Mouse (Mus musculus) adrenal gland, postnatal 14 days (tissue): ENCODE data around the gene 9130230L23Rik. TPM values are rescaled to one million over a fixed set of nuclear protein-coding genes. Genes with fewer than 3 reads are reported as not detected.

Source experiments
- DNase-seq: peaks from one replicate; pipeline ENCODE4 v3.0.0; 2021; ENCODE audit warnings: mixed read lengths
- microRNA-seq, 2 experiments: library from miRNA; unstranded; fragments of <30 nt; microRNA quantifications; one replicate each; pipeline ENCODE4 v1.2.0; 2021
- total RNA-seq: library from RNA; stranded (reverse); gene quantifications from 2 replicates; pipeline ENCODE4 v1.2.3, GENCODE M21; 2021

9130230L23Rik gene
- total RNA-seq, 1 experiment from 2014 or later: 0.74 TPM

- no peak for DNase-seq
These were observed 49.7 kb downstream of the 9130230L23Rik start for GRCm38 (mm10) chr5:65954130-65955080.

GRCm38 (mm10) chr5:65951513-65951909 lies 52.6 kb downstream of the 9130230L23Rik start:
- peak; percentile 45 for DNase-seq

- DNase-seq: peak; percentile 39
These were observed 53.2 kb downstream of the 9130230L23Rik start for GRCm38 (mm10) chr5:65950679-65951512.

- DNase-seq: peak; percentile 24
These were observed 53.8 kb downstream of the 9130230L23Rik start for GRCm38 (mm10) chr5:65950236-65950635.

- DNase-seq: no peak
These were observed 54.3 kb downstream of the 9130230L23Rik start for GRCm38 (mm10) chr5:65949822-65950221.

- DNase-seq: no peak
These were observed 62.9 kb downstream of the 9130230L23Rik start for GRCm38 (mm10) chr5:65941145-65941544.

- DNase-seq: peak; percentile 92
These were observed 65.9 kb downstream of the 9130230L23Rik start for GRCm38 (mm10) chr5:65937998-65938715.

GRCm38 (mm10) chr5:65937011-65937726 lies 66.9 kb downstream of the 9130230L23Rik start:
- peak; percentile 39 for DNase-seq

- DNase-seq: no peak
These were observed 69.3 kb downstream of the 9130230L23Rik start, which contains the start of gene Chrna9 for GRCm38 (mm10) chr5:65934783-65935182. Chrna9 (plus strand) TSS chr5:65934921.

GRCm38 (mm10) chr5:65933764-65934163 lies 70.3 kb downstream of the 9130230L23Rik start:
- no peak for DNase-seq

- no peak for DNase-seq
These were observed 70.8 kb downstream of the 9130230L23Rik start for GRCm38 (mm10) chr5:65933258-65933657.

GRCm38 (mm10) chr5:65930171-65930570 lies 73.9 kb downstream of the 9130230L23Rik start:
- DNase-seq: no peak

Small RNAs within 50 kb of the gene (microRNA-seq; reads per million reads assigned to microRNA genes)
- gene Gm25952: 0 reads per million in 2 experiments

Other genes with a start within 250 kb of the 9130230L23Rik start
- 26.2 and 27.2 TPM in 2 replicates for gene N4bp2, start 240.8 kb downstream of the 9130230L23Rik start, total RNA-seq
- 1.1 and 7.1 TPM in 2 replicates for gene Rhoh, start 143.1 kb downstream of the 9130230L23Rik start, total RNA-seq
- gene Chrna9, start 69.4 kb downstream of the 9130230L23Rik start, total RNA-seq: 0.45 and 0.48 TPM in 2 replicates
- 69.7 and 82.0 TPM in 2 replicates for gene Rbm47, start 168.8 kb upstream of the 9130230L23Rik start, total RNA-seq